Mouse (Mus musculus) embryonic facial prominence, embryonic 13.5 days (tissue): Measurements from ENCODE around the gene Gsx2. TPM values are rescaled to one million over a fixed set of nuclear protein-coding genes. Genes with fewer than 3 reads are reported as not detected.

Experiments used
- ATAC-seq: fragments of 200-750 bp; cut with Nextera tagmentation; 2 replicates; pipeline ENCODE4 v1.8.0; 2017; ENCODE audit warnings: low read depth; ENCODE audit not compliant: insufficient number of reproducible peaks, insufficient read depth, low FRiP score, low TSS enrichment
- H3K27ac ChIP-seq: fragments of 300-500 bp; sonication (generic); 2 replicates; pipeline ENCODE4 v1.5.1; 2015; ENCODE audit warnings: moderate library complexity, mild to moderate bottlenecking, inconsistent platforms
- H3K27me3 ChIP-seq: fragments of 300-500 bp; sonication (generic); 2 replicates; pipeline ENCODE4 v1.6.1; 2015; ENCODE audit warnings: mild to moderate bottlenecking, inconsistent platforms
- H3K36me3 ChIP-seq: fragments of 300-500 bp; sonication (generic); 2 replicates; pipeline ENCODE4 v1.6.1; 2015; ENCODE audit warnings: mild to moderate bottlenecking, inconsistent platforms
- H3K4me1 ChIP-seq: fragments of 300-500 bp; sonication (generic); 2 replicates; pipeline ENCODE4 v1.6.1; 2015; ENCODE audit warnings: inconsistent platforms
- H3K4me2 ChIP-seq: fragments of 300-500 bp; sonication (generic); 2 replicates; pipeline ENCODE4 v1.6.1; 2015; ENCODE audit warnings: moderate library complexity, mild to moderate bottlenecking, inconsistent platforms
- H3K4me3 ChIP-seq: fragments of 300-500 bp; sonication (generic); 2 replicates; pipeline ENCODE4 v1.5.1; 2015; ENCODE audit warnings: mild to moderate bottlenecking, inconsistent platforms
- H3K9ac ChIP-seq: fragments of 300-500 bp; sonication (generic); 2 replicates; pipeline ENCODE4 v1.6.1; 2015; ENCODE audit warnings: mild to moderate bottlenecking, inconsistent platforms
- H3K9me3 ChIP-seq: fragments of 300-500 bp; sonication (generic); 2 replicates; pipeline ENCODE4 v1.6.1; 2016; ENCODE audit warnings: inconsistent platforms
- WGBS: fragments of 180-500 bp; shearing (Covaris S2); methylation state at CpG from one replicate; pipeline ENCODE4 v1.1.7; 2015; ENCODE audit warnings: mixed read lengths; 5-methylcytosine and 5-hydroxymethylcytosine counted together
- polyA plus RNA-seq: library from polyadenylated mRNA; unstranded; fragments of >200 nt; fragmentation: Nextera tagmentation; extraction: Ambion mirVana; gene quantifications from 2 replicates; pipeline ENCODE4 v1.2.1, GENCODE M21; 2015

The Gsx2 gene
- polyA plus RNA-seq, 1 experiment from 2014 or later, result not detected

DNA sequence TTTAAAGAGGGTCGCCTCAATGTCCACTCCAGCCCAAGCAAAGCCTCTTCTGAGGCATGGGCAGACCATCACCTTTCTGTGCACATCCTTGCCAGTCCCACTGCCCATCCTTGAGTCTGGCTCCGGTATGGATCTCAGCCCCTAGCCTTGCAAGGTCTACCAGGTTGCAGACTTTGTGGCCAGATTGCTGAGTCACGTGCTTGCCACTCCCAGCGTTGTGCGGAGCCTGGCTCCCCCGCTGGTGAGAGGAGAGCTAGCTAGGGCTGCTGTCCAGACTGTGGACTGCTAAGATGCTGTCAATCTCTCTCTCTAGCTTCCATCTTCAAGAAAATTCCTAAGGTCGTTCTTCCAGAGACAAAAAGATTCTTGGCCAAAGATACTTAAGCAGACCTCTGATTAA lies 4.2 kb downstream of the Gsx2 start:
- Histone ChIP-seq H3K4me2 (no peak overlapping the region), H3K9ac (no peak overlapping the region), H3K27ac (no peak overlapping the region), H3K36me3 (no peaks in the 10 kb centered on the region), H3K4me1 (peaks cover 28% of the 10 kb centered on the region), H3K4me3 (no peak overlapping the region), H3K27me3 (peaks cover 99% of the 10 kb centered on the region), H3K9me3 (no peaks in the 10 kb centered on the region)
- 1% methylated on average over 7 of the region's 7 CpGs for WGBS
- no peak for ATAC-seq

DNA sequence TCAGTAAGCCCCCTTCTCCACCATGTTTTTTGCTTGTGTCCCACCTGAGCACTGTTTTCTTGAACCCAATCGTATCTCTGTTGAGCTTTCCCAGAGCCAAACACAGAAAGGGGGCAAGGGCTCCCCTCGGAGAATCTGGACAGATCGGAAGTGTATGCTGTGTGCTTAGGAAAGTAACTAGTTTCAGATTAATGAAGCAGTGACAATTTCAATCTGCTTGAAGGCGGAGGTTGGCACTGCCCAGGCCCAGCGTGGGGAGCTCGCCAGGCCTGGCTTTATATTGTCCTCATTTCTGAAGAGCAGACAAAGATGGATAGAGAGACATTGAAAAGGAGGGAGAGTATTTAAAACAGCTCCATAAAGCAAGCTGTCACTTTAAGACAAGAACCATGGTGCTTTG lies 7.0 kb downstream of the Gsx2 start:
- no peak for ATAC-seq
- Histone ChIP-seq H3K4me3 (no peak overlapping the region), H3K4me2 (no peak overlapping the region), H3K9me3 (no peaks in the 10 kb centered on the region), H3K27me3 (peaks cover 99% of the 10 kb centered on the region), H3K4me1 (peaks cover 16% of the 10 kb centered on the region), H3K36me3 (no peaks in the 10 kb centered on the region), H3K27ac (no peak overlapping the region), H3K9ac (no peak overlapping the region)
- 6% methylated on average over 6 of the region's 6 CpGs for WGBS

GRCm38 (mm10) chr5:75083061-75083460 lies 7.7 kb downstream of the Gsx2 start:
- H3K36me3 ChIP-seq, result no peaks in the 10 kb centered on the region
- H3K27me3 ChIP-seq, result peaks cover 100% of the 10 kb centered on the region
- peaks cover 16% of the 10 kb centered on the region for H3K4me1 ChIP-seq
- H3K9ac ChIP-seq, result no peak overlapping the region
- no peak overlapping the region for H3K4me2 ChIP-seq
- 1% methylated on average over 14 of the region's 14 CpGs for WGBS
- H3K9me3 ChIP-seq, result no peaks in the 10 kb centered on the region
- no peak for ATAC-seq
- peak overlapping the region; percentile 1; the same call in 1 of the 2 replicates for H3K4me3 ChIP-seq
- H3K27ac ChIP-seq, result no peak overlapping the region

- H3K4me2 ChIP-seq, result peak overlapping the region; percentile 40
- H3K4me1 ChIP-seq, result peaks cover 16% of the 10 kb centered on the region
- peaks cover 99% of the 10 kb centered on the region for H3K27me3 ChIP-seq
- no peak for ATAC-seq
- peak overlapping the region; percentile 9; the same call in 1 of the 2 replicates for H3K4me3 ChIP-seq
- WGBS, result 1% methylated on average over 27 of the region's 27 CpGs
- no peaks in the 10 kb centered on the region for H3K9me3 ChIP-seq
- H3K27ac ChIP-seq, result no peak overlapping the region
- H3K9ac ChIP-seq, result no peak overlapping the region
- H3K36me3 ChIP-seq, result no peaks in the 10 kb centered on the region
These were observed 8.4 kb downstream of the Gsx2 start for GRCm38 (mm10) chr5:75083591-75084392.

- Histone ChIP-seq H3K4me3 (no peak overlapping the region), H3K9ac (no peak overlapping the region), H3K27me3 (peaks cover 92% of the 10 kb centered on the region), H3K4me2 (peak overlapping the region; percentile 40; the same call in 1 of the 2 replicates), H3K9me3 (no peaks in the 10 kb centered on the region), H3K4me1 (peaks cover 16% of the 10 kb centered on the region), H3K27ac (no peak overlapping the region), H3K36me3 (no peaks in the 10 kb centered on the region)
- no peak for ATAC-seq
- WGBS, result 3% methylated on average over 8 of the region's 8 CpGs
These were observed 9.0 kb downstream of the Gsx2 start for GRCm38 (mm10) chr5:75084393-75084870.

GRCm38 (mm10) chr5:75084871-75085520 lies 9.6 kb downstream of the Gsx2 start:
- Histone ChIP-seq H3K4me3 (no peak overlapping the region), H3K4me2 (peak overlapping the region; percentile 18; the same call in 1 of the 2 replicates), H3K27me3 (peaks cover 91% of the 10 kb centered on the region), H3K9ac (no peak overlapping the region), H3K9me3 (no peaks in the 10 kb centered on the region), H3K27ac (no peak overlapping the region), H3K4me1 (peaks cover 16% of the 10 kb centered on the region), H3K36me3 (no peaks in the 10 kb centered on the region)
- 1% methylated on average over 25 of the region's 25 CpGs for WGBS
- ATAC-seq, result no peak

- Histone ChIP-seq H3K4me3 (no peak overlapping the region), H3K36me3 (no peaks in the 10 kb centered on the region), H3K27ac (no peak overlapping the region), H3K4me1 (peaks cover 16% of the 10 kb centered on the region), H3K4me2 (no peak overlapping the region), H3K9ac (no peak overlapping the region), H3K9me3 (no peaks in the 10 kb centered on the region), H3K27me3 (peaks cover 88% of the 10 kb centered on the region)
- ATAC-seq, result no peak
- 4% methylated on average over 17 of the region's 17 CpGs for WGBS
These were observed 10.1 kb downstream of the Gsx2 start for GRCm38 (mm10) chr5:75085521-75085875.

- no peak overlapping the region for H3K9ac ChIP-seq
- ATAC-seq, result no peak
- no peak overlapping the region for H3K4me2 ChIP-seq
- no peak overlapping the region for H3K4me3 ChIP-seq
- H3K27ac ChIP-seq, result no peak overlapping the region
- H3K4me1 ChIP-seq, result peaks cover 16% of the 10 kb centered on the region
- H3K36me3 ChIP-seq, result no peaks in the 10 kb centered on the region
- WGBS, result 8% methylated on average over 4 of the region's 4 CpGs
- peaks cover 84% of the 10 kb centered on the region for H3K27me3 ChIP-seq
- H3K9me3 ChIP-seq, result no peaks in the 10 kb centered on the region
These were observed 10.5 kb downstream of the Gsx2 start for GRCm38 (mm10) chr5:75085906-75086305.

GRCm38 (mm10) chr5:75106511-75106910 lies 31.1 kb downstream of the Gsx2 start:
- ATAC-seq, result no peak
- no peak overlapping the region for H3K9ac ChIP-seq
- no peaks in the 10 kb centered on the region for H3K36me3 ChIP-seq
- no peaks in the 10 kb centered on the region for H3K9me3 ChIP-seq
- H3K4me2 ChIP-seq, result no peak overlapping the region
- WGBS, result 63% methylated on average over 3 of the region's 3 CpGs
- H3K27me3 ChIP-seq, result no peaks in the 10 kb centered on the region
- H3K4me3 ChIP-seq, result no peak overlapping the region
- H3K4me1 ChIP-seq, result no peaks in the 10 kb centered on the region
- no peak overlapping the region for H3K27ac ChIP-seq

DNA sequence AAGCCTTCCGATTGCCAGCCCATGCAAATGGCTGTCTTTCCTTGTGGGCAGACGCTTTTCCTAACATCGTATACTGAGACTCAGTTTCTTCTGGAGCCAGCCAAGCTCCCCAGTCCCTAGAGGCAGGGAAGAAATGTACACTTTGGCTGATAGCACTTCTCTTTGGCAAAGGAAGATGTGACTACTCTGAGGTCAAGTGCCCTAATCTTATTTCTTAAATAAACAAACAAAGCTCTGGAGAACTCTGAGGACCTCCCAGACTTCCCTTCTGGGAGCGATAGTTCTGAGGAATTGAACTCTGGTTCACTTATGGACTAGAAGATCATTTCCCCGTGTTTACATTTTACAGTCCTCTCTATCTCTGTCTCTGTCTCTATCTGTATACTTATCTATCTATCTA lies 34.0 kb downstream of the Gsx2 start:
- Histone ChIP-seq H3K4me1 (no peaks in the 10 kb centered on the region), H3K9ac (no peak overlapping the region), H3K27me3 (no peaks in the 10 kb centered on the region), H3K27ac (no peak overlapping the region), H3K9me3 (no peaks in the 10 kb centered on the region), H3K36me3 (no peaks in the 10 kb centered on the region), H3K4me2 (no peak overlapping the region), H3K4me3 (no peak overlapping the region)
- whole genome bisulfite sequencing, result 41% methylated on average over 5 of the region's 5 CpGs
- no peak for ATAC-seq

DNA sequence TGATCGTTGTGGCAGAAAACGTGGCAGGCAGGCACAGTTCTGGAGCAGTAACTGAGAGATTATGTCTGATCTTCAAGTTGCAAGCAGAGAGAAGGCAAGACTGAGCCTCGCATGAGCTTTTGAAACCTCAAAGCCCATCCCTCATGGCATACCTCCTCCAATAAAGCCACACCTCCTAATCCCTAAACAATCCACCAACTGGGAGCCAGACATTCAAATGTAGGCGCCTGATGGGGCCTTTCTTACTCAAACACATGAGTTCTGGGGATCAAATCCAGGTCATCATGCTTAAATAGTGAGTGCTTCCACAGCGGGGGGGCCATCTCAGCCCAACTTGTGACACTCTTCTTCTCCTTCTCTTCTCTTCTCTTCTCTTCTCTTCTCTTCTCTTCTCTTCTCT lies 36.4 kb downstream of the Gsx2 start:
- Histone ChIP-seq H3K4me3 (no peak overlapping the region), H3K9me3 (no peaks in the 10 kb centered on the region), H3K36me3 (no peaks in the 10 kb centered on the region), H3K4me2 (no peak overlapping the region), H3K27ac (no peak overlapping the region), H3K9ac (no peak overlapping the region), H3K27me3 (no peaks in the 10 kb centered on the region), H3K4me1 (no peaks in the 10 kb centered on the region)
- WGBS, result 59% methylated on average over 5 of the region's 5 CpGs
- ATAC-seq, result no peak

GRCm38 (mm10) chr5:75118840-75119239 lies 43.4 kb downstream of the Gsx2 start:
- Histone ChIP-seq H3K9me3 (no peaks in the 10 kb centered on the region), H3K36me3 (no peaks in the 10 kb centered on the region), H3K27me3 (no peaks in the 10 kb centered on the region), H3K9ac (no peak overlapping the region), H3K4me2 (no peak overlapping the region), H3K27ac (no peak overlapping the region), H3K4me1 (0 out of 2 replicates have a peak, but pooled peaks cover 3% of the 10 kb centered on the region), H3K4me3 (no peak overlapping the region)
- ATAC-seq, result no peak
- WGBS, result 64% methylated on average over 7 of the region's 7 CpGs
